Mouse (Mus musculus) liver, embryonic 12.5 days (tissue): ENCODE data around the gene Srrt. TPM values are rescaled to one million over a fixed set of nuclear protein-coding genes. Genes with fewer than 3 reads are reported as not detected.

Source experiments
- ATAC-seq: fragments of 200-750 bp; cut with Nextera tagmentation; 2 replicates; pipeline ENCODE4 v1.8.0; 2017; ENCODE audit warnings: moderate number of reproducible peaks, mild to moderate bottlenecking, moderate library complexity
- H3K27ac ChIP-seq: fragments of 300-500 bp; sonication (generic); 2 replicates; pipeline ENCODE4 v1.5.1; 2016; ENCODE audit warnings: mild to moderate bottlenecking
- H3K27me3 ChIP-seq: fragments of 300-500 bp; sonication (generic); replicated peaks from 2 replicates; pipeline ENCODE4 v1.6.1; 2016; ENCODE audit warnings: mild to moderate bottlenecking, moderate library complexity
- H3K36me3 ChIP-seq: fragments of 300-500 bp; sonication (generic); 2 replicates; pipeline ENCODE4 v1.6.1; 2016; ENCODE audit warnings: mild to moderate bottlenecking, moderate library complexity
- H3K4me1 ChIP-seq: fragments of 300-500 bp; sonication (generic); 2 replicates; pipeline ENCODE4 v1.6.1; 2016
- H3K4me2 ChIP-seq: fragments of 300-500 bp; sonication (generic); 2 replicates; pipeline ENCODE4 v1.6.1; 2016; ENCODE audit warnings: mild to moderate bottlenecking, moderate library complexity
- H3K4me3 ChIP-seq: fragments of 300-500 bp; sonication (generic); 2 replicates; pipeline ENCODE4 v1.5.1; 2016; ENCODE audit warnings: mild to moderate bottlenecking, moderate library complexity
- H3K9ac ChIP-seq: fragments of 300-500 bp; sonication (generic); 2 replicates; pipeline ENCODE4 v1.6.1; 2016; ENCODE audit warnings: mild to moderate bottlenecking, moderate library complexity
- H3K9me3 ChIP-seq: fragments of 300-500 bp; sonication (generic); replicated peaks from 2 replicates; pipeline ENCODE4 v1.6.1; 2016; ENCODE audit warnings: mild to moderate bottlenecking, moderate library complexity
- WGBS: fragments of 180-500 bp; shearing (Covaris S2); methylation state at CpG from one replicate; pipeline ENCODE4 v1.1.7; 2016; ENCODE audit not compliant: insufficient replicate concordance; 5-methylcytosine and 5-hydroxymethylcytosine counted together
- polyA plus RNA-seq: library from polyadenylated mRNA; unstranded; fragments of >200 nt; fragmentation: Nextera tagmentation; extraction: Ambion mirVana; gene quantifications from 2 replicates; pipeline ENCODE4 v1.2.1, GENCODE M21; 2016

Srrt gene
- polyA plus RNA-seq, 1 experiment from 2014 or later: 128 TPM

- Histone ChIP-seq H3K9me3 (no peaks in the 10 kb centered on the region), H3K9ac (no peak overlapping the region), H3K4me1 (peaks cover 15% of the 10 kb centered on the region), H3K4me2 (no peak overlapping the region), H3K27me3 (peaks cover 60% of the 10 kb centered on the region), H3K27ac (peak overlapping the region; percentile 76), H3K4me3 (no peak overlapping the region), H3K36me3 (no peaks in the 10 kb centered on the region)
- no peak for ATAC-seq
- 49% methylated on average over 4 of the region's 4 CpGs for WGBS
Measured at GRCm38 (mm10) chr5:137346983-137347382, 39.5 kb upstream of the Srrt start.

- H3K27ac ChIP-seq: peak overlapping the region; percentile 76
- no peak overlapping the region for H3K4me2 ChIP-seq
- peaks cover 15% of the 10 kb centered on the region for H3K4me1 ChIP-seq
- H3K36me3 ChIP-seq: no peaks in the 10 kb centered on the region
- ATAC-seq: no peak
- no peaks in the 10 kb centered on the region for H3K9me3 ChIP-seq
- no peak overlapping the region for H3K4me3 ChIP-seq
- 41% methylated on average over 1 of the region's 1 CpGs for WGBS
- H3K27me3 ChIP-seq: peaks cover 54% of the 10 kb centered on the region
- H3K9ac ChIP-seq: no peak overlapping the region; the same call in 1 of the 2 replicates
Measured at GRCm38 (mm10) chr5:137346388-137346787, 38.9 kb upstream of the Srrt start.

GRCm38 (mm10) chr5:137345821-137346220 lies 38.3 kb upstream of the Srrt start:
- WGBS: 22% methylated on average over 9 of the region's 9 CpGs
- Histone ChIP-seq H3K36me3 (no peaks in the 10 kb centered on the region), H3K9ac (no peak overlapping the region), H3K9me3 (no peaks in the 10 kb centered on the region), H3K4me2 (no peak overlapping the region), H3K4me1 (peaks cover 15% of the 10 kb centered on the region), H3K27me3 (peaks cover 48% of the 10 kb centered on the region), H3K4me3 (no peak overlapping the region), H3K27ac (peak overlapping the region; percentile 76; the same call in 1 of the 2 replicates)
- ATAC-seq: 0 out of 2 replicates have a peak, but pooled peaks have one; percentile 46

GRCm38 (mm10) chr5:137343869-137344268 lies 36.4 kb upstream of the Srrt start:
- no peak for ATAC-seq
- H3K4me1 ChIP-seq: peaks cover 30% of the 10 kb centered on the region
- no peak overlapping the region for H3K4me2 ChIP-seq

GRCm38 (mm10) chr5:137343412-137343811 lies 35.9 kb upstream of the Srrt start:
- no peak overlapping the region for H3K27ac ChIP-seq
- no peaks in the 10 kb centered on the region for H3K9me3 ChIP-seq
- no peak overlapping the region for H3K4me2 ChIP-seq
- H3K9ac ChIP-seq: no peak overlapping the region
- WGBS: 73% methylated on average over 5 of the region's 5 CpGs
- H3K36me3 ChIP-seq: no peaks in the 10 kb centered on the region
- peaks cover 24% of the 10 kb centered on the region for H3K27me3 ChIP-seq
- H3K4me1 ChIP-seq: peaks cover 30% of the 10 kb centered on the region
- ATAC-seq: no peak
- no peak overlapping the region for H3K4me3 ChIP-seq

More at GRCm38 (mm10) chr5:137343869-137344268, 36.4 kb upstream of the Srrt start:
- Histone ChIP-seq H3K9me3 (no peaks in the 10 kb centered on the region), H3K36me3 (no peaks in the 10 kb centered on the region), H3K4me3 (no peak overlapping the region), H3K27me3 (peaks cover 29% of the 10 kb centered on the region), H3K9ac (no peak overlapping the region), H3K27ac (no peak overlapping the region)

GRCm38 (mm10) chr5:137342407-137343012 lies 35.0 kb upstream of the Srrt start:
- Histone ChIP-seq H3K4me1 (peaks cover 36% of the 10 kb centered on the region), H3K4me3 (no peak overlapping the region), H3K36me3 (no peaks in the 10 kb centered on the region), H3K27ac (no peak overlapping the region), H3K9ac (no peak overlapping the region), H3K9me3 (no peaks in the 10 kb centered on the region), H3K27me3 (peaks cover 15% of the 10 kb centered on the region), H3K4me2 (no peak overlapping the region)
- no peak for ATAC-seq
- 64% methylated on average over 7 of the region's 7 CpGs for WGBS

GRCm38 (mm10) chr5:137340222-137340621 lies 32.7 kb upstream of the Srrt start:
- Histone ChIP-seq H3K27ac (no peak overlapping the region), H3K9me3 (no peaks in the 10 kb centered on the region), H3K4me3 (no peak overlapping the region), H3K36me3 (no peaks in the 10 kb centered on the region), H3K4me1 (peaks cover 39% of the 10 kb centered on the region), H3K4me2 (no peak overlapping the region), H3K27me3 (no peaks in the 10 kb centered on the region), H3K9ac (no peak overlapping the region)
- ATAC-seq: no peak
- WGBS: 52% methylated on average over 6 of the region's 6 CpGs

- Histone ChIP-seq H3K9me3 (no peaks in the 10 kb centered on the region), H3K9ac (peak overlapping the region; percentile 48), H3K4me1 (peaks cover 40% of the 10 kb centered on the region), H3K27me3 (no peaks in the 10 kb centered on the region), H3K36me3 (no peaks in the 10 kb centered on the region), H3K4me3 (peak overlapping the region; percentile 57), H3K4me2 (peak overlapping the region; percentile 86), H3K27ac (peak overlapping the region; percentile 58)
- WGBS: 18% methylated on average over 22 of the region's 22 CpGs
- 0 out of 2 replicates have a peak, but pooled peaks have one; percentile 46 for ATAC-seq
Measured at GRCm38 (mm10) chr5:137339290-137339979, 32.0 kb upstream of the Srrt start.

- H3K4me2 ChIP-seq: peak overlapping the region; percentile 86
- H3K36me3 ChIP-seq: no peaks in the 10 kb centered on the region
- H3K9ac ChIP-seq: peak overlapping the region; percentile 69
- H3K27me3 ChIP-seq: no peaks in the 10 kb centered on the region
- WGBS: 4% methylated on average over 11 of the region's 11 CpGs
- H3K4me1 ChIP-seq: peaks cover 46% of the 10 kb centered on the region
- peak overlapping the region; percentile 58 for H3K27ac ChIP-seq
- H3K4me3 ChIP-seq: peak overlapping the region; percentile 57
- H3K9me3 ChIP-seq: no peaks in the 10 kb centered on the region
- ATAC-seq: 0 out of 2 replicates have a peak, but pooled peaks have one; percentile 17
Measured at GRCm38 (mm10) chr5:137338663-137339289, 31.3 kb upstream of the Srrt start.

GRCm38 (mm10) chr5:137338256-137338655 lies 30.8 kb upstream of the Srrt start:
- Histone ChIP-seq H3K4me1 (peaks cover 51% of the 10 kb centered on the region), H3K4me2 (peak overlapping the region; percentile 86), H3K9me3 (no peaks in the 10 kb centered on the region), H3K9ac (peak overlapping the region; percentile 69), H3K36me3 (no peaks in the 10 kb centered on the region), H3K27me3 (no peaks in the 10 kb centered on the region), H3K4me3 (peak overlapping the region; percentile 57), H3K27ac (peak overlapping the region; percentile 58)
- under 1% methylated on average over 19 of the region's 19 CpGs for WGBS
- peak; percentile 83 for ATAC-seq

GRCm38 (mm10) chr5:137337190-137337589 lies 29.7 kb upstream of the Srrt start:
- H3K4me2 ChIP-seq: no peak overlapping the region
- no peaks in the 10 kb centered on the region for H3K27me3 ChIP-seq
- H3K36me3 ChIP-seq: no peaks in the 10 kb centered on the region
- peaks cover 62% of the 10 kb centered on the region for H3K4me1 ChIP-seq
- peak overlapping the region; percentile 55 for H3K27ac ChIP-seq
- H3K4me3 ChIP-seq: no peak overlapping the region
- no peak overlapping the region for H3K9ac ChIP-seq
- WGBS: 57% methylated on average over 8 of the region's 8 CpGs
- ATAC-seq: no peak
- H3K9me3 ChIP-seq: no peaks in the 10 kb centered on the region

- Histone ChIP-seq H3K4me1 (peaks cover 65% of the 10 kb centered on the region), H3K9me3 (no peaks in the 10 kb centered on the region), H3K27ac (no peak overlapping the region), H3K27me3 (no peaks in the 10 kb centered on the region), H3K9ac (no peak overlapping the region), H3K36me3 (peaks cover 3% of the 10 kb centered on the region; the same call in 1 of the 2 replicates), H3K4me2 (no peak overlapping the region), H3K4me3 (no peak overlapping the region)
- no peak for ATAC-seq
- 70% methylated on average over 6 of the region's 6 CpGs for WGBS
Measured at GRCm38 (mm10) chr5:137335066-137335465, 27.6 kb upstream of the Srrt start.
